Mouse (Mus musculus) G1E (cell line): ENCODE results near the gene Prim1.

ENCODE experiments used
- CTCF ChIP-seq: IDR thresholded peaks from 2 replicates; pipeline ENCODE4 v1.5.1; 2012; ENCODE audit warnings: low read depth, low read length, inconsistent platforms, mixed read lengths
- POLR2AphosphoS5 ChIP-seq: IDR thresholded peaks from 2 replicates; pipeline ENCODE4 v1.6.1; 2012; ENCODE audit warnings: low read depth, low read length, inconsistent platforms; ENCODE audit not compliant: insufficient replicate concordance

GRCm38 (mm10) chr10:127984650-127985049 lies 30.3 kb upstream of the Prim1 start:
- no peak for TF ChIP-seq CTCF
- TF ChIP-seq POLR2AphosphoS5 = no peak
